Mouse (Mus musculus) cerebellum, adult 2 months (tissue): ENCODE data around the gene Wwox.

Source experiments
- CTCF ChIP-seq: fragments of 200-500 bp; IDR thresholded peaks from 2 replicates; pipeline ENCODE4 v1.5.1; 2011; ENCODE audit warnings: low read depth, mild to moderate bottlenecking, control low read depth, low read length, moderate library complexity, borderline replicate concordance; ENCODE audit not compliant: insufficient read depth
- POLR2A ChIP-seq: fragments of 200-500 bp; IDR thresholded peaks from 2 replicates; pipeline ENCODE4 v1.6.1; 2011; ENCODE audit warnings: low read length, control low read depth, borderline replicate concordance; ENCODE audit not compliant: insufficient read depth

GRCm38 (mm10) chr8:115005021-115005420, 565.6 kb downstream of the Wwox start:
- no peak for TF ChIP-seq CTCF
- no peak for TF ChIP-seq POLR2A
